Mouse (Mus musculus) heart, embryonic 16.5 days (tissue): ENCODE results near the gene Ccdc110. TPM values are rescaled to one million over a fixed set of nuclear protein-coding genes. Genes with fewer than 3 reads are reported as not detected.

ENCODE experiments used
- polyA plus RNA-seq: library from polyadenylated mRNA; unstranded; fragments of >200 nt; fragmentation: Nextera tagmentation; extraction: Ambion mirVana; gene quantifications from 2 replicates; pipeline ENCODE4 v1.2.1, GENCODE M21; 2015

Gene Ccdc110
- polyA plus RNA-seq, 1 experiment from 2014 or later: not detected

Other genes with a start within 250 kb of the Ccdc110 start
- 148 and 158 TPM in 2 replicates for gene Pdlim3, start 49.2 kb upstream of the Ccdc110 start, polyA plus RNA-seq
- 3.1 and 3.8 TPM in 2 replicates for gene 1700029J07Rik, start 40.6 kb downstream of the Ccdc110 start, polyA plus RNA-seq
- gene Ufsp2, start 40.9 kb downstream of the Ccdc110 start, polyA plus RNA-seq: 46.6 and 51.2 TPM in 2 replicates
- gene Lrp2bp, start 64.7 kb downstream of the Ccdc110 start, polyA plus RNA-seq: 0.76 and 1.3 TPM in 2 replicates
- gene Ankrd37, start 71.1 kb downstream of the Ccdc110 start, polyA plus RNA-seq: 24.7 and 26.1 TPM in 2 replicates
- gene Cfap97, start 217.2 kb downstream of the Ccdc110 start, polyA plus RNA-seq: 16.8 and 16.9 TPM in 2 replicates
- gene Snx25, start 217.5 kb downstream of the Ccdc110 start, polyA plus RNA-seq: 3.4 and 4.8 TPM in 2 replicates